Mouse (Mus musculus): ENCODE data around the gene Gm3776.

GRCm38 (mm10) chr9:78217074-78217473 is 39.9 kb upstream of the Gm3776 start:
- no peak for TF ChIP-seq MAX (IDR thresholded peaks at IDR 0.05; ENCODE audit: low read depth)
- TF ChIP-seq E2F4 (IDR thresholded peaks at IDR 0.05; ENCODE audit: insufficient read depth) = no peak
- TF ChIP-seq POLR2AphosphoS2 (IDR thresholded peaks at IDR 0.05; ENCODE audit: insufficient read length, low read depth) = no peak
- no peak for TF ChIP-seq POLR2A (IDR thresholded peaks at IDR 0.05; ENCODE audit: insufficient read length, low read depth)
- TF ChIP-seq CEBPB (IDR thresholded peaks at IDR 0.05; ENCODE audit: insufficient read depth, poor library complexity, severe bottlenecking) = no peak
- no peak for TF ChIP-seq TCF12 (IDR thresholded peaks at IDR 0.05; ENCODE audit: insufficient read depth, poor library complexity, severe bottlenecking)
- no peak for TF ChIP-seq TCF3 (IDR thresholded peaks at IDR 0.05; ENCODE audit: insufficient read length, low read depth)
- no peak for TF ChIP-seq USF1 (IDR thresholded peaks at IDR 0.05; ENCODE audit: low read depth)
- TF ChIP-seq MYOG (IDR thresholded peaks at IDR 0.05; ENCODE audit: control insufficient read depth in 1 of 3, insufficient read depth in 1 of 3, insufficient read length in 2 of 3, low read depth in 2 of 3) = no peak
- TF ChIP-seq MYOD1 (IDR thresholded peaks at IDR 0.05; ENCODE audit: control insufficient read depth in 1 of 3, insufficient read length in 2 of 3, low read depth in 2 of 3) = no peak

All from myocyte (in vitro differentiated cells).